9 mouse cellular contexts compared by ENCODE assay signal in genomic region chr1:161248685-161249084, GRCm38 (mm10). TPM values are rescaled to one million over a fixed set of nuclear protein-coding genes. Genes with fewer than 3 reads are reported as not detected.
A peak's percentile ranks its signal among the peaks of the same experiment; 100 is the strongest.
DNase-seq lines count a peak whose midpoint lies in the region; ATAC-seq lines count a peak whose summit lies in the region.
"Had no signal": no experiment of that assay in that cellular context is flagged by ENCODE, and none has a peak within 500 bp of the region (broad histone marks: within the 10 kb centered on the region; RNA-seq: fewer than 3 reads in every experiment).

No protein-coding gene starts in this region.

- no peak for ATAC-seq in midbrain, embryonic 11.5 days (ENCODE audit: low FRiP score)

- no peak for DNase-seq in heart, embryonic 10.5 days (ENCODE audit: low spot score)
- no peak for DNase-seq in heart, postnatal 36 days
- peak; percentile 60 for DNase-seq in NIH3T3 (ENCODE audit: low read depth)
- no peak for DNase-seq in hindbrain, embryonic 10.5 days (ENCODE audit: low spot score)
- peak; percentile 85 for DNase-seq in midbrain, embryonic 11.5 days (ENCODE audit: low spot score, missing footprints)
- DNase-seq in urinary bladder, postnatal 14 days (ENCODE audit: low spot score) = no peak
- no peak for DNase-seq in gastrocnemius, postnatal 10 days
- DNase-seq in cerebellum, postnatal 4 days (ENCODE audit: low spot score in 2 of 2) = no peak
- DNase-seq: gastrocnemius, postnatal 14 days had no signal

- H3K4me1 ChIP-seq in heart, embryonic 10.5 days = peaks cover 31% of the 10 kb centered on the region
- H3K4me1 ChIP-seq in hindbrain, embryonic 10.5 days (replicated peaks) = peaks cover 36% of the 10 kb centered on the region
- peaks cover 13% of the 10 kb centered on the region for H3K4me1 ChIP-seq in midbrain, embryonic 11.5 days (ENCODE audit: control insufficient read depth, insufficient read depth, low read length)

- H3K9me3 ChIP-seq in heart, embryonic 10.5 days = no peaks in the 10 kb centered on the region
- no peaks in the 10 kb centered on the region for H3K9me3 ChIP-seq in hindbrain, embryonic 10.5 days
- no peaks in the 10 kb centered on the region for H3K9me3 ChIP-seq in midbrain, embryonic 11.5 days (ENCODE audit: control insufficient read depth, low read length)

- H3K4me2 ChIP-seq in midbrain, embryonic 11.5 days = peak overlapping the region; percentile 93; the same call in 1 of the 2 replicates

- intact Hi-C loops in heart, postnatal 36 days (cut with DNase I) = loop anchor here (5.0 kb wide), 1 partner anchor 116 kb away; the partner anchor contains the start of gene Klhl20

- H3K36me3 ChIP-seq in heart, embryonic 10.5 days = peaks cover 35% of the 10 kb centered on the region
- H3K36me3 ChIP-seq in hindbrain, embryonic 10.5 days = peaks cover 36% of the 10 kb centered on the region
- H3K36me3 ChIP-seq in midbrain, embryonic 11.5 days (ENCODE audit: control insufficient read depth, insufficient read depth, low read length) = no peaks in the 10 kb centered on the region

- no peaks in the 10 kb centered on the region for H3K27me3 ChIP-seq in heart, embryonic 10.5 days (ENCODE audit: insufficient read depth, poor library complexity, severe bottlenecking)
- peaks cover 19% of the 10 kb centered on the region for H3K27me3 ChIP-seq in hindbrain, embryonic 10.5 days (ENCODE audit: insufficient read depth, poor library complexity, severe bottlenecking)
- H3K27me3 ChIP-seq in midbrain, embryonic 11.5 days (ENCODE audit: control insufficient read depth, insufficient read depth, low read length) = peaks cover 2% of the 10 kb centered on the region; the same call in 1 of the 2 replicates

- H3K9ac ChIP-seq in midbrain, embryonic 11.5 days (ENCODE audit: low read length) = 0 out of 2 replicates have a peak overlapping the region, but pooled peaks have one; percentile 1

- WGBS in heart, embryonic 10.5 days = 56% methylated on average over 7 of the region's 7 CpGs
- WGBS in hindbrain, embryonic 10.5 days = 70% methylated on average over 7 of the region's 7 CpGs
- WGBS in midbrain, embryonic 11.5 days = 71% methylated on average over 7 of the region's 7 CpGs

- H3K4me3 ChIP-seq in heart, embryonic 10.5 days = peak overlapping the region; percentile 90
- H3K4me3 ChIP-seq in hindbrain, embryonic 10.5 days = peak overlapping the region; percentile 95
- H3K4me3 ChIP-seq in midbrain, embryonic 11.5 days (ENCODE audit: low read depth, low read length) = no peak overlapping the region

- H3K27ac ChIP-seq in heart, embryonic 10.5 days = no peak overlapping the region
- no peak overlapping the region for H3K27ac ChIP-seq in hindbrain, embryonic 10.5 days
- no peak overlapping the region for H3K27ac ChIP-seq in midbrain, embryonic 11.5 days (ENCODE audit: low read depth, low read length)

RNA-seq across cellular contexts. Expression of gene Prdx6, which starts 2.3 kb away (rescaled TPM):
- polyA plus RNA-seq in heart, embryonic 10.5 days (2016; fragmentation: Nextera tagmentation; extraction: Ambion mirVana) = 537 and 587 TPM in 2 replicates
- total RNA-seq in heart, postnatal 36 days (2021) = 100 to 1,000 TPM; 315 to 316 TPM
- 490 and 579 TPM in 2 replicates for polyA plus RNA-seq in hindbrain, embryonic 10.5 days (2016; fragmentation: Nextera tagmentation; extraction: Ambion mirVana)
- 389 and 403 TPM in 2 replicates for polyA plus RNA-seq in midbrain, embryonic 11.5 days (2014; fragmentation: Nextera tagmentation; extraction: Ambion mirVana)
- total RNA-seq in gastrocnemius, postnatal 10 days (2021) = 10 to 100 TPM; 78.5 to 78.8 TPM

Comparison
In these comparisons a context has a peak if more than half of its experiments do, and no peak if none do; other contexts are left out.
1. DNase-seq: peak in NIH3T3 (single experiment) and midbrain, embryonic 11.5 days (single experiment); none in heart, embryonic 10.5 days (single experiment), heart, postnatal 36 days (0 of 2), hindbrain, embryonic 10.5 days (single experiment), urinary bladder, postnatal 14 days (single experiment), gastrocnemius, postnatal 10 days (single experiment) and cerebellum, postnatal 4 days (0 of 2).